Mouse (Mus musculus): ENCODE data around the gene Accsl. TPM values are rescaled to one million over a fixed set of nuclear protein-coding genes. Genes with fewer than 3 reads are reported as not detected.

Gene Accsl
- polyA plus RNA-seq, 1 experiment from 2014 or later = not detected

GRCm38 (mm10) chr2:93871411-93871925 lies 2.5 kb upstream of the Accsl start:
- 0 out of 2 replicates have a peak overlapping the region, but pooled peaks have one; percentile 31 for H3K27ac ChIP-seq

GRCm38 (mm10) chr2:93870842-93871241 lies 1.9 kb upstream of the Accsl start:
- H3K27me3 ChIP-seq (ENCODE audit: poor library complexity, severe bottlenecking) = no peaks in the 10 kb centered on the region
- H3K4me3 ChIP-seq = no peak overlapping the region
- H3K36me3 ChIP-seq (replicated peaks) = no peaks in the 10 kb centered on the region
- DNase-seq (ENCODE audit: extremely low spot score, low spot score) = peak; percentile 78
- H3K27ac ChIP-seq = no peak overlapping the region
- H3K9me3 ChIP-seq = no peaks in the 10 kb centered on the region
- 42% methylated on average over 4 of the region's 4 CpGs for WGBS
- peaks cover 25% of the 10 kb centered on the region for H3K4me1 ChIP-seq

More at GRCm38 (mm10) chr2:93871411-93871925, 2.5 kb upstream of the Accsl start:
- H3K36me3 ChIP-seq (replicated peaks) = no peaks in the 10 kb centered on the region
- no peak for DNase-seq (ENCODE audit: extremely low spot score, low spot score)
- 90% methylated on average over 4 of the region's 4 CpGs for WGBS
- H3K4me1 ChIP-seq = peaks cover 25% of the 10 kb centered on the region
- H3K4me3 ChIP-seq = no peak overlapping the region
- H3K27me3 ChIP-seq (ENCODE audit: poor library complexity, severe bottlenecking) = no peaks in the 10 kb centered on the region
- H3K9me3 ChIP-seq = no peaks in the 10 kb centered on the region

DNA sequence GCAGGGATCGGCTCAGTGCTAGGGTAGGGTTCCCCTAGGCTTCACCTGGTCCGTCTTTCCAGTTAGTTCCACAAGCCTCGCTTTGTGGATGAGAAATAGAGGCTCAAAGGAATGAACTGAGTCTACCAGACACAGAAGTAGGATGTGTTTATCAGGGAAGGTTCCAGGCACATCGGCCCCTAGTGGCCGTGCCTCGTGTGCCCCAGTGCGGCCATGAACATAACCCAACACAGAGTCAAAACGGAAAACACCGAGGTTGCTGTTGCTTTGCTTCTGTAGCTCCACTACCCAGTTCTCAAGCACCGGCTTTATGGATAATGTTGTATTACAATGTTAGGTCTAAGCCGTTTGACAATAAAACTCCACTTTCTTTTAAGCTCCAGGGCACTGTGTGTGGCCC lies 391 bp downstream of the Accsl start:
- no peaks in the 10 kb centered on the region for H3K27me3 ChIP-seq (ENCODE audit: poor library complexity, severe bottlenecking)
- H3K4me1 ChIP-seq = peaks cover 14% of the 10 kb centered on the region
- 90% methylated on average over 11 of the region's 11 CpGs for WGBS
- H3K27ac ChIP-seq = no peak overlapping the region
- H3K36me3 ChIP-seq (replicated peaks) = no peaks in the 10 kb centered on the region
- DNase-seq (ENCODE audit: extremely low spot score, low spot score) = no peak
- H3K4me3 ChIP-seq = no peak overlapping the region
- H3K9me3 ChIP-seq = no peaks in the 10 kb centered on the region

- H3K9me3 ChIP-seq = no peaks in the 10 kb centered on the region
- no peak overlapping the region for H3K27ac ChIP-seq
- 56% methylated on average over 4 of the region's 4 CpGs for WGBS
- H3K4me1 ChIP-seq = no peaks in the 10 kb centered on the region
- H3K36me3 ChIP-seq (replicated peaks) = no peaks in the 10 kb centered on the region
- H3K27me3 ChIP-seq (ENCODE audit: poor library complexity, severe bottlenecking) = no peaks in the 10 kb centered on the region; the same call in 1 of the 2 replicates
- H3K4me3 ChIP-seq = no peak overlapping the region
- no peak for DNase-seq (ENCODE audit: extremely low spot score, low spot score)
These were observed 5.7 kb downstream of the Accsl start for GRCm38 (mm10) chr2:93863229-93863628.

- no peaks in the 10 kb centered on the region; the same call in 1 of the 2 replicates for H3K27me3 ChIP-seq (ENCODE audit: poor library complexity, severe bottlenecking)
- WGBS = 78% methylated on average over 12 of the region's 12 CpGs
- H3K4me3 ChIP-seq = no peak overlapping the region
- H3K36me3 ChIP-seq (replicated peaks) = no peaks in the 10 kb centered on the region
- H3K27ac ChIP-seq = no peak overlapping the region
- no peak for DNase-seq (ENCODE audit: extremely low spot score, low spot score)
- no peaks in the 10 kb centered on the region for H3K9me3 ChIP-seq
- H3K4me1 ChIP-seq = no peaks in the 10 kb centered on the region
These were observed 10.1 kb downstream of the Accsl start for GRCm38 (mm10) chr2:93858845-93859244.

- H3K36me3 ChIP-seq (replicated peaks) = peaks cover 15% of the 10 kb centered on the region
- H3K4me3 ChIP-seq = no peak overlapping the region
- H3K9me3 ChIP-seq = no peaks in the 10 kb centered on the region
- peaks cover 20% of the 10 kb centered on the region for H3K4me1 ChIP-seq
- H3K27me3 ChIP-seq (ENCODE audit: poor library complexity, severe bottlenecking) = peaks cover 11% of the 10 kb centered on the region; the same call in 1 of the 2 replicates
- WGBS = 82% methylated on average over 1 of the region's 1 CpGs
- H3K27ac ChIP-seq = no peak overlapping the region
- DNase-seq (ENCODE audit: extremely low spot score, low spot score) = no peak
These were observed 17.7 kb downstream of the Accsl start for GRCm38 (mm10) chr2:93851303-93851702.

DNA sequence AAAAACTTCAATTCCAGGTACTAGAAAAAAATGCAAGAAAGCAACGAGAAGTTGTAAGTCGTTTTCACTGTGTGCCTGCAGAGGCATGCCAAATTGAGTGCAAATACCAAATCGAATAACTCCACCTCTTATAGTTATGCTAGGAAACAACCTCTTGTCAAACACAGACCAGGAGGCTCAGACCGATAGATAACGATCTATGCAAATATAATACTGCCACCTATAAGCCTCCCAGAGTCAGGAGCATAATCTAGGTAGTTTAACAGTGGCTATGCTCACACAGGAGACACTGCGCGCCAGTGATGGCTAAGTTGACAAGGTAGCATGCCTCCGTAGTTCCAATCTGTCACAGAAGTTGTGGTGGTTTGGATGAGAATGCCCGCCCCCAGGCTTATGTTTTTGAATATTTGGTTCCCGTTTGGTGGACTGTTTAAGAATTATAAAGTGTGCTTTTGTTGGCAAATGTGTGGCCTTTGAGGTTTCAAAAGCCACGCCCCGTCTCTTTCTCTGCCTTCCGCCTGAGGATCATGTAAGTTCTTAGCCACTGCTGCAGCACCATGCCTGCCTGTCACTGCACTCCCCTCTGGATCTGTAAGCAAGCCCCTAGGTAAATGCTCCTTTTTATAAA lies 18.5 kb downstream of the Accsl start:
- no peak for DNase-seq (ENCODE audit: extremely low spot score, low spot score)
- Histone ChIP-seq H3K4me1 (peaks cover 20% of the 10 kb centered on the region), H3K27me3 (ENCODE audit: poor library complexity, severe bottlenecking) (peaks cover 11% of the 10 kb centered on the region; the same call in 1 of the 2 replicates), H3K9me3 (no peaks in the 10 kb centered on the region), H3K36me3 (replicated peaks) (peaks cover 24% of the 10 kb centered on the region), H3K27ac (no peak overlapping the region), H3K4me3 (peak overlapping the region; percentile 75)
- 52% methylated on average over 13 of the region's 13 CpGs for WGBS

DNA sequence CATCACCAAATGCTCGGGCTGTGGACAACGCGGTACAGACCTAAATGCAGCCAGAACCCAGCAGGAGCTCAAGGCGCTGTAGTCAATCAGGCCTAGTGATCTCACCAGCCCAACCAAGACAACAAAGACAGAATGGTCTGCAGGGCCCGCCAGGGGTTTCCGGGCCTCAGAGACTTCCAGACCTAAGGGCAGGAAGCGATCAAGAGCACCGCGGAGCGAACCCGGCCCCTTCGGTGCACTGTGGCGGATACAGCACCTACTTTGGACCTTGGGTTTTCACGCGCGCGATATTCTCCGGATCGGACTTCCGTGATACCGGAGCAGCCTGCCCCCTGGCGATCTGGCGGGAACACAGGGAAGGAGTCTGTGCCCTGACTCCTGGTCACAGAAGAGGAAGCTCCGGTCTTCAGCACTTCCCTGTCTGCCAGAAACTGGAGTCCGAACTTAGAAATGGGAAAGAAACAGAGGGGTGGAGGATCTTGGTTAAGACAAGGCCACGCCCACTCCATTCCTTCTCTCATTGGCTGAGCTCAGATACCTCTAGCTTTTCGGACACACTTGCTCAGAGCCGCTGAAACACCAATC lies 19.4 kb downstream of the Accsl start, which contains the start of gene Accs:
Accs (minus strand) TSS at position 439 of the 585 bp plus-strand sequence.
- DNase-seq (ENCODE audit: extremely low spot score, low spot score) = peak; percentile 74
- Histone ChIP-seq H3K36me3 (replicated peaks) (peaks cover 31% of the 10 kb centered on the region), H3K9me3 (no peaks in the 10 kb centered on the region), H3K4me3 (peak within 1 kb of the TSS; percentile 75), H3K4me1 (peaks cover 20% of the 10 kb centered on the region), H3K27me3 (ENCODE audit: poor library complexity, severe bottlenecking) (peaks cover 11% of the 10 kb centered on the region; the same call in 1 of the 2 replicates), H3K27ac (peak within 1 kb of the TSS; percentile 92)
- WGBS = under 1% methylated on average over 28 of the region's 28 CpGs

DNA sequence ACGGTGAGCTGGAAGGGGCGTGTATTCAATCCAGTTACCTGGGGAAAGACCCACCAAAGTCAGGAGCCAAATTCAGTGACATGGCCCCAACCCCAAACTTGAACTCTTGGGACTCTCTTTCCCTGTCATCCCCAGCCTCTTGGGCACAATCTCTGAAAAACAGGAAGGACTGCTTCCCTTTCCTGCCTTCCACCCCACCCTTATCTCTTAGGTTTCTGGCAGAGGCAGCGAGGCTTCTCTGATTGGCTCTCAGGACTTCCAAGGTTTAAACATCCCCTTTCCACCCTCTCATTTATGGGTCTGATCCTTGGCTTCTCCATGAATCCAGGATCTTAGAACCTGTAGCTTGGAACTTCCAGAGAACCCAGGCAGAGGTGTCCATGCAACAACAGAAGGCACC lies 27.6 kb downstream of the Accsl start:
- H3K27me3 ChIP-seq (ENCODE audit: poor library complexity, severe bottlenecking) = no peaks in the 10 kb centered on the region
- no peaks in the 10 kb centered on the region for H3K4me1 ChIP-seq
- WGBS = 94% methylated on average over 3 of the region's 3 CpGs
- H3K4me3 ChIP-seq = no peak overlapping the region
- DNase-seq (ENCODE audit: extremely low spot score, low spot score) = no peak
- no peak overlapping the region for H3K27ac ChIP-seq
- H3K36me3 ChIP-seq (replicated peaks) = peaks cover 97% of the 10 kb centered on the region
- H3K9me3 ChIP-seq = no peaks in the 10 kb centered on the region

GRCm38 (mm10) chr2:93840109-93840508 lies 28.8 kb downstream of the Accsl start:
- 87% methylated on average over 6 of the region's 6 CpGs for WGBS
- no peaks in the 10 kb centered on the region for H3K4me1 ChIP-seq
- no peaks in the 10 kb centered on the region for H3K27me3 ChIP-seq (ENCODE audit: poor library complexity, severe bottlenecking)
- DNase-seq (ENCODE audit: extremely low spot score, low spot score) = no peak
- no peak overlapping the region for H3K27ac ChIP-seq
- H3K36me3 ChIP-seq (replicated peaks) = peaks cover 98% of the 10 kb centered on the region
- H3K9me3 ChIP-seq = no peaks in the 10 kb centered on the region
- no peak overlapping the region for H3K4me3 ChIP-seq

DNA sequence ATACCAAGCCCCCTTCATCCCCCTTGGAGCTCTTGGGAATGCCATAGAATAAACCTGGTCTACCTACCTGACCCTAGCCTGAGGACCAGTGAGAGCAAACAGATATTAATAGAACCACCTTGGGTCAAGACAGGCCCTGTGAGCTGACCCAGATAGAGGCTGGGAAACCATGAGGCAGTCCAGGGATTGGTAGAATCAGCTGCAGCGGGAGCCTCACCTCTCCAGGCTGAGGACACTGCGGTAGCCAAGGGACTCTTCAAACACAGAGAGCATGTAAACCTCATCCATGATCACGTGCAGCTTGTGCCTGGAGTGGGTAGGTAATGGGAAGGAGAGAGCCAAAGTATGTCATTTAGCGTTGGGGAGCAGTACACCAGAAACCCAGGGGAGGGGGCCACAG lies 30.0 kb downstream of the Accsl start:
- H3K27me3 ChIP-seq (ENCODE audit: poor library complexity, severe bottlenecking) = no peaks in the 10 kb centered on the region
- no peaks in the 10 kb centered on the region for H3K9me3 ChIP-seq
- H3K4me1 ChIP-seq = no peaks in the 10 kb centered on the region
- peaks cover 97% of the 10 kb centered on the region for H3K36me3 ChIP-seq (replicated peaks)
- no peak overlapping the region for H3K27ac ChIP-seq
- WGBS = 90% methylated on average over 4 of the region's 4 CpGs
- no peak overlapping the region for H3K4me3 ChIP-seq
- no peak for DNase-seq (ENCODE audit: extremely low spot score, low spot score)

GRCm38 (mm10) chr2:93836232-93836785 lies 32.6 kb downstream of the Accsl start:
- Histone ChIP-seq H3K36me3 (replicated peaks) (peaks cover 72% of the 10 kb centered on the region), H3K27ac (no peak overlapping the region), H3K27me3 (ENCODE audit: poor library complexity, severe bottlenecking) (no peaks in the 10 kb centered on the region), H3K9me3 (no peaks in the 10 kb centered on the region), H3K4me1 (no peaks in the 10 kb centered on the region), H3K4me3 (no peak overlapping the region)
- WGBS = 70% methylated on average over 13 of the region's 13 CpGs
- DNase-seq (ENCODE audit: extremely low spot score, low spot score) = no peak

GRCm38 (mm10) chr2:93835596-93835995 lies 33.4 kb downstream of the Accsl start:
- Histone ChIP-seq H3K4me3 (no peak overlapping the region), H3K36me3 (replicated peaks) (peaks cover 65% of the 10 kb centered on the region)
- WGBS = 85% methylated on average over 11 of the region's 11 CpGs

More at GRCm38 (mm10) chr2:93835596-93835995, 33.4 kb downstream of the Accsl start:
- Histone ChIP-seq H3K27me3 (ENCODE audit: poor library complexity, severe bottlenecking) (no peaks in the 10 kb centered on the region), H3K4me1 (no peaks in the 10 kb centered on the region), H3K27ac (no peak overlapping the region), H3K9me3 (no peaks in the 10 kb centered on the region)
- no peak for DNase-seq (ENCODE audit: extremely low spot score, low spot score)
